Mouse (Mus musculus) lung, adult 18-20 months (tissue): ENCODE results near the gene Zfp935.
"Not testable (repeated sequence)": the region's sequence is repeated elsewhere in the genome, so short reads cannot be mapped to it uniquely, and the experiment has no call there.

Experiments
- DNase-seq, 2 experiments: peaks; one replicate each; pipeline ENCODE4 v3.0.0; 2022; ENCODE audit warnings: mixed read lengths in 2 of 2

Zfp935 gene

DNA sequence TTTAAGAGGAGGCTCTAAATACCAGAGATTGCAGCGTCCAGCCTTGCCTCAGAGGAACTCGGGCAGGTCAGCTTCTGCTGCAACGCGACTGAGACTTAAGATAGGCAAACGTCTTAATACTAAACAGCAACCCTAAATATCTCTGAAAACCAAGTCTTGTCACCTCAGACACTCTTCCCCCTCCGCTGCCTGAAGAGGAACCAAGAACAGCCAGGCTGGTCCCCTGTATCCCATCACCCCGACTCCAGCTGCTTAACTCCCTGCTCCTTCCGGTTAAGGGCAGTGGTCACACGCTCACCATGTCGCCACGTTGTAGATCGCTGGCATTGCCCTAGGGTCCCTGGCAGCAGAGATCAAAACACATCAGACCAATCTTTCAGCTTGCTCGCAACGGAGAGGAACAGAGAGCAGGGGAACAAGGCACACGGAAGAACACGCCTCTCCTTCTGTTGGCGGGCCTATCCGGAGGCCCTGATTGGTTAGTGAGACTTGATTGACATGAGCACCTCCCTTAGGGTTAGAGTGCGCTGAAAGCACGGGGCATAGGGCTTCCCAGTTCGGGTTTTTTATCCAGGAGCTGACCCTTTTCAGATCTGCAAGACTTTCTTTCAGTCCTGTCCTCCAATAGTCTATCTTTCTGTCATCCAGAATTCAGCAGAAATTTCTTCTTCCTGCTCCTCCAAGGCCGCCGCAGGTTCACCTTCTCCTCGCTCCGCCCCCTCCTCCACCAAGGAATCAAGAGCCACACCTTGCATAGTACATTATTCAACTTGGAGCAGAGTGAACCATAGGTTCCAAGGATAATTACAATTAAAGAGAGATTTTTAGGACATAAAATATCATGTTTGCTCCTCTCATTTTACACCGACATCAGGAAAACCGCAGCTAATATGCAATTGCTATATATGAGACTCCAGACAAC, at the start of gene Zfp935:
TSS of gene Zfp935 (minus strand) at position 323 of the 922 bp plus-strand sequence.
- DNase-seq: peak; percentile 80 to 81

DNA sequence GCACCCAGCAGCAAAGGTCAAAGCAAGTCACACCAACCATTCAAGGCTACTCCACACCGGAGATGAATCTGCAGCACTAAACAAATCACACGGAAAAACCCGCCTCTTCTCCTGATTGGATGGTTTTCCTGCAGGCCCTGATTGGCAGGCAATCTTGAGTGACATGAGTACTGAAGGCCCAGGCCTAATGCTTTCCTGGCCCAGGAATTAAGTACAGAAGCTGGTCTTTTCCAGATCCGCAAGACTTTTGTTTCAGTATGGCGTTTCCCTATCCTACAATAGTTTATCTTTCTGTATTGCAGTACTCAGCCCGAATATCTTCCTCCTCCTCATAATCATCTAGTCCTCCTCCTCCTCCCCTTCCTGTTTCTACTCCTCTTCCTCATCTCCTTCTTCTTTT, 12.8 kb upstream of the Zfp935 start, which contains the start of gene Zfp934:
TSS of gene Zfp934 (minus strand) at position 101 of the 400 bp plus-strand sequence.
- not testable (repeated sequence) for DNase-seq

GRCm38 (mm10) chr13:62561696-62562095, 3.4 kb upstream of the Zfp935 start:
- peak in 1 of 2 experiments; percentile 2 for DNase-seq

DNA sequence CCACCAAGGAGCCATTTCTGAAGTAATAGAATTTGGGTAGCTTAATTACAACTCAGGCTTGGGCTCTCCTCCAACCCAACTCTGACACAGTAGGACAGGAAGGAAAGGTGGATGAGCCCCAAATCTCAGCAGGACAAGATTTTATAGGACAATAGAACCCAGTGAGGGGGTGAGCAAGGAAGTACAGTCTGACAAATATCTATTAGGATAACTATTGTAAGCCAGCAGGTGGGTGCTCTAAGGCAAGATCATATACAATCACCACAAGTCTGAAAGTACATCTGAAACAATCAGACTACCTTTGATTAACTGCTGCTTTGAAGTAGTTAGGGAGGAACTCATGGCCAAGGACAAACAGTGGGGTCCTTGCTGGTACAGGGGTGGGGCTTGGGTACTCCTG, 28.2 kb downstream of the Zfp935 start:
- not testable (repeated sequence) for DNase-seq

GRCm38 (mm10) chr13:62510641-62511420, 47.5 kb downstream of the Zfp935 start:
- not testable (repeated sequence) for DNase-seq

GRCm38 (mm10) chr13:62472661-62473060, 85.7 kb downstream of the Zfp935 start:
- peak in 1 of 2 experiments; percentile 6 for DNase-seq

- peak in 1 of 2 experiments; percentile 7 for DNase-seq
Measured at GRCm38 (mm10) chr13:62469947-62470346, 88.4 kb downstream of the Zfp935 start.

GRCm38 (mm10) chr13:62466424-62467334, 91.6 kb downstream of the Zfp935 start, which contains the start of gene Gm49359:
Gene Gm49359 (minus strand): TSS chr13:62466832.
- peak; percentile 91 to 93 for DNase-seq
